Mouse (Mus musculus): ENCODE measurements around the gene Scn5a.

Gene Scn5a

GRCm38 (mm10) chr9:119510902-119511301, 67.9 kb downstream of the Scn5a start:
- peak; percentile 19 to 75 for DNase-seq (ENCODE audit: low spot score in 2 of 2)

GRCm38 (mm10) chr9:119504981-119505658, 73.7 kb downstream of the Scn5a start:
- DNase-seq (ENCODE audit: low spot score in 2 of 2): no peak

GRCm38 (mm10) chr9:119503613-119504012, 75.2 kb downstream of the Scn5a start:
- no peak for DNase-seq (ENCODE audit: low spot score in 2 of 2)

- no peak for DNase-seq (ENCODE audit: low spot score in 2 of 2)
Observed at GRCm38 (mm10) chr9:119498885-119499284, 79.9 kb downstream of the Scn5a start.

- no peak for DNase-seq (ENCODE audit: low spot score in 2 of 2)
Observed at GRCm38 (mm10) chr9:119498247-119498607, 80.6 kb downstream of the Scn5a start.

- DNase-seq (ENCODE audit: low spot score in 2 of 2): no peak
Observed at GRCm38 (mm10) chr9:119497546-119498246, 81.1 kb downstream of the Scn5a start.

GRCm38 (mm10) chr9:119496960-119497359, 81.9 kb downstream of the Scn5a start:
- DNase-seq (ENCODE audit: low spot score in 2 of 2): peak in 1 of 2 experiments; percentile 49

GRCm38 (mm10) chr9:119496354-119496753, 82.5 kb downstream of the Scn5a start:
- no peak for DNase-seq (ENCODE audit: low spot score in 2 of 2)

- no peak for DNase-seq (ENCODE audit: low spot score in 2 of 2)
Observed at GRCm38 (mm10) chr9:119484868-119485267, 93.9 kb downstream of the Scn5a start.

- DNase-seq (ENCODE audit: low spot score in 2 of 2): no peak
Observed at GRCm38 (mm10) chr9:119484420-119484819, 94.4 kb downstream of the Scn5a start.

- no peak for DNase-seq (ENCODE audit: low spot score in 2 of 2)
Observed at GRCm38 (mm10) chr9:119483554-119484353, 95.1 kb downstream of the Scn5a start.

GRCm38 (mm10) chr9:119481612-119482011, 97.2 kb downstream of the Scn5a start:
- DNase-seq (ENCODE audit: low spot score in 2 of 2): no peak

GRCm38 (mm10) chr9:119479297-119479696, 99.5 kb downstream of the Scn5a start:
- DNase-seq (ENCODE audit: low spot score in 2 of 2): no peak

GRCm38 (mm10) chr9:119478345-119478744, 100.5 kb downstream of the Scn5a start:
- DNase-seq (ENCODE audit: low spot score in 2 of 2): no peak

GRCm38 (mm10) chr9:119477754-119478153, 101.1 kb downstream of the Scn5a start:
- no peak for DNase-seq (ENCODE audit: low spot score in 2 of 2)

- DNase-seq (ENCODE audit: low spot score in 2 of 2): no peak
Observed at GRCm38 (mm10) chr9:119474717-119475611, 103.9 kb downstream of the Scn5a start.

GRCm38 (mm10) chr9:119473608-119474164, 105.1 kb downstream of the Scn5a start:
- DNase-seq (ENCODE audit: low spot score in 2 of 2): peak in 1 of 2 experiments; percentile 23

GRCm38 (mm10) chr9:119473011-119473410, 105.8 kb downstream of the Scn5a start:
- no peak for DNase-seq (ENCODE audit: low spot score in 2 of 2)

GRCm38 (mm10) chr9:119472412-119472918, 106.4 kb downstream of the Scn5a start:
- no peak for DNase-seq (ENCODE audit: low spot score in 2 of 2)

GRCm38 (mm10) chr9:119469691-119470353, 109.0 kb downstream of the Scn5a start:
- no peak for DNase-seq (ENCODE audit: low spot score in 2 of 2)

Measured in left cerebral cortex, adult 9 months (tissue).